Mouse (Mus musculus): ENCODE measurements around the gene Abca4. TPM values are rescaled to one million over a fixed set of nuclear protein-coding genes. Genes with fewer than 3 reads are reported as not detected.

Abca4 gene
- polyA plus RNA-seq, 1 experiment from 2014 or later: 3.1 TPM

- Histone ChIP-seq H3K4me2 (peak overlapping the region; percentile 45), H3K4me1 (ENCODE audit: control insufficient read depth, insufficient read depth, low read length) (peaks cover 42% of the 10 kb centered on the region), H3K36me3 (ENCODE audit: control insufficient read depth, insufficient read depth, low read length) (no peaks in the 10 kb centered on the region), H3K27ac (ENCODE audit: low read depth, low read length) (peak overlapping the region; percentile 62), H3K27me3 (ENCODE audit: control insufficient read depth, insufficient read depth, low read length) (no peaks in the 10 kb centered on the region), H3K9me3 (replicated peaks; ENCODE audit: control insufficient read depth, low read length) (no peaks in the 10 kb centered on the region), H3K9ac (ENCODE audit: low read depth, low read length) (0 out of 2 replicates have a peak overlapping the region, but pooled peaks have one; percentile 24), H3K4me3 (ENCODE audit: low read depth, low read length) (no peak overlapping the region)
- WGBS (ENCODE audit: insufficient replicate concordance): 5% methylated on average over 8 of the region's 8 CpGs
- no peak for ATAC-seq (replicated peaks; ENCODE audit: insufficient number of reproducible peaks, low FRiP score, low TSS enrichment)
Measured at GRCm38 (mm10) chr3:122043102-122043501, 1.1 kb upstream of the Abca4 start.

- WGBS (ENCODE audit: insufficient replicate concordance): 35% methylated on average over 10 of the region's 10 CpGs
Measured at GRCm38 (mm10) chr3:122046187-122046620, 2.0 kb downstream of the Abca4 start.

GRCm38 (mm10) chr3:122047402-122047801 is 3.2 kb downstream of the Abca4 start:
- Histone ChIP-seq H3K4me2 (peak overlapping the region; percentile 49; the same call in 1 of the 2 replicates), H3K4me1 (ENCODE audit: control insufficient read depth, insufficient read depth, low read length) (peaks cover 53% of the 10 kb centered on the region), H3K27me3 (ENCODE audit: control insufficient read depth, insufficient read depth, low read length) (no peaks in the 10 kb centered on the region), H3K9ac (ENCODE audit: low read depth, low read length) (no peak overlapping the region), H3K9me3 (replicated peaks; ENCODE audit: control insufficient read depth, low read length) (no peaks in the 10 kb centered on the region), H3K27ac (ENCODE audit: low read depth, low read length) (peak overlapping the region; percentile 50), H3K4me3 (ENCODE audit: low read depth, low read length) (no peak overlapping the region), H3K36me3 (ENCODE audit: control insufficient read depth, insufficient read depth, low read length) (no peaks in the 10 kb centered on the region)
- WGBS (ENCODE audit: insufficient replicate concordance): 30% methylated on average over 7 of the region's 7 CpGs
- ATAC-seq (replicated peaks; ENCODE audit: insufficient number of reproducible peaks, low FRiP score, low TSS enrichment): no peak; the same call in 1 of the 2 replicates

More at GRCm38 (mm10) chr3:122046187-122046620, 2.0 kb downstream of the Abca4 start:
- Histone ChIP-seq H3K27ac (ENCODE audit: low read depth, low read length) (no peak overlapping the region), H3K36me3 (ENCODE audit: control insufficient read depth, insufficient read depth, low read length) (no peaks in the 10 kb centered on the region), H3K9me3 (replicated peaks; ENCODE audit: control insufficient read depth, low read length) (no peaks in the 10 kb centered on the region), H3K27me3 (ENCODE audit: control insufficient read depth, insufficient read depth, low read length) (no peaks in the 10 kb centered on the region), H3K4me2 (no peak overlapping the region; the same call in 1 of the 2 replicates), H3K9ac (ENCODE audit: low read depth, low read length) (no peak overlapping the region), H3K4me1 (ENCODE audit: control insufficient read depth, insufficient read depth, low read length) (peaks cover 53% of the 10 kb centered on the region), H3K4me3 (ENCODE audit: low read depth, low read length) (no peak overlapping the region)
- no peak for ATAC-seq (replicated peaks; ENCODE audit: insufficient number of reproducible peaks, low FRiP score, low TSS enrichment)

GRCm38 (mm10) chr3:122047921-122048861 is 3.9 kb downstream of the Abca4 start:
- H3K4me1 ChIP-seq (ENCODE audit: control insufficient read depth, insufficient read depth, low read length): peaks cover 48% of the 10 kb centered on the region
- peak overlapping the region; percentile 49 for H3K4me2 ChIP-seq
- H3K4me3 ChIP-seq (ENCODE audit: low read depth, low read length): no peak overlapping the region
- ATAC-seq (replicated peaks; ENCODE audit: insufficient number of reproducible peaks, low FRiP score, low TSS enrichment): no peak; the same call in 1 of the 2 replicates
- H3K27ac ChIP-seq (ENCODE audit: low read depth, low read length): peak overlapping the region; percentile 50
- 27% methylated on average over 17 of the region's 17 CpGs for WGBS (ENCODE audit: insufficient replicate concordance)
- no peaks in the 10 kb centered on the region for H3K36me3 ChIP-seq (ENCODE audit: control insufficient read depth, insufficient read depth, low read length)
- H3K9me3 ChIP-seq (replicated peaks; ENCODE audit: control insufficient read depth, low read length): no peaks in the 10 kb centered on the region
- no peaks in the 10 kb centered on the region for H3K27me3 ChIP-seq (ENCODE audit: control insufficient read depth, insufficient read depth, low read length)
- no peak overlapping the region for H3K9ac ChIP-seq (ENCODE audit: low read depth, low read length)

- Histone ChIP-seq H3K36me3 (ENCODE audit: control insufficient read depth, insufficient read depth, low read length) (no peaks in the 10 kb centered on the region), H3K9me3 (replicated peaks; ENCODE audit: control insufficient read depth, low read length) (no peaks in the 10 kb centered on the region), H3K27me3 (ENCODE audit: control insufficient read depth, insufficient read depth, low read length) (no peaks in the 10 kb centered on the region), H3K4me2 (no peak overlapping the region), H3K9ac (ENCODE audit: low read depth, low read length) (no peak overlapping the region), H3K4me1 (ENCODE audit: control insufficient read depth, insufficient read depth, low read length) (peaks cover 44% of the 10 kb centered on the region), H3K27ac (ENCODE audit: low read depth, low read length) (no peak overlapping the region), H3K4me3 (ENCODE audit: low read depth, low read length) (no peak overlapping the region)
- WGBS (ENCODE audit: insufficient replicate concordance): 50% methylated on average over 6 of the region's 6 CpGs
- no peak for ATAC-seq (replicated peaks; ENCODE audit: insufficient number of reproducible peaks, low FRiP score, low TSS enrichment)
Measured at GRCm38 (mm10) chr3:122049158-122049557, 4.9 kb downstream of the Abca4 start.

GRCm38 (mm10) chr3:122058439-122059198 is 14.4 kb downstream of the Abca4 start:
- H3K36me3 ChIP-seq (ENCODE audit: control insufficient read depth, insufficient read depth, low read length): no peaks in the 10 kb centered on the region
- no peak overlapping the region for H3K4me3 ChIP-seq (ENCODE audit: low read depth, low read length)
- no peak overlapping the region for H3K9ac ChIP-seq (ENCODE audit: low read depth, low read length)
- peaks cover 4% of the 10 kb centered on the region for H3K4me1 ChIP-seq (ENCODE audit: control insufficient read depth, insufficient read depth, low read length)
- H3K27ac ChIP-seq (ENCODE audit: low read depth, low read length): no peak overlapping the region
- no peaks in the 10 kb centered on the region for H3K27me3 ChIP-seq (ENCODE audit: control insufficient read depth, insufficient read depth, low read length)
- 53% methylated on average over 9 of the region's 9 CpGs for WGBS (ENCODE audit: insufficient replicate concordance)
- no peak for ATAC-seq (replicated peaks; ENCODE audit: insufficient number of reproducible peaks, low FRiP score, low TSS enrichment)
- no peaks in the 10 kb centered on the region for H3K9me3 ChIP-seq (replicated peaks; ENCODE audit: control insufficient read depth, low read length)
- no peak overlapping the region for H3K4me2 ChIP-seq

- Histone ChIP-seq H3K27ac (ENCODE audit: low read depth, low read length) (no peak overlapping the region), H3K27me3 (ENCODE audit: control insufficient read depth, insufficient read depth, low read length) (no peaks in the 10 kb centered on the region), H3K9ac (ENCODE audit: low read depth, low read length) (no peak overlapping the region), H3K4me2 (no peak overlapping the region), H3K36me3 (ENCODE audit: control insufficient read depth, insufficient read depth, low read length) (no peaks in the 10 kb centered on the region), H3K9me3 (replicated peaks; ENCODE audit: control insufficient read depth, low read length) (no peaks in the 10 kb centered on the region), H3K4me3 (ENCODE audit: low read depth, low read length) (no peak overlapping the region), H3K4me1 (ENCODE audit: control insufficient read depth, insufficient read depth, low read length) (peaks cover 17% of the 10 kb centered on the region)
- ATAC-seq (replicated peaks; ENCODE audit: insufficient number of reproducible peaks, low FRiP score, low TSS enrichment): no peak
- WGBS (ENCODE audit: insufficient replicate concordance): 83% methylated on average over 10 of the region's 10 CpGs
Measured at GRCm38 (mm10) chr3:122062586-122062985, 18.3 kb downstream of the Abca4 start.

GRCm38 (mm10) chr3:122064556-122065410 is 20.5 kb downstream of the Abca4 start:
- Histone ChIP-seq H3K27me3 (ENCODE audit: control insufficient read depth, insufficient read depth, low read length) (no peaks in the 10 kb centered on the region), H3K4me3 (ENCODE audit: low read depth, low read length) (no peak overlapping the region), H3K9me3 (replicated peaks; ENCODE audit: control insufficient read depth, low read length) (no peaks in the 10 kb centered on the region), H3K9ac (ENCODE audit: low read depth, low read length) (no peak overlapping the region), H3K27ac (ENCODE audit: low read depth, low read length) (peak overlapping the region; percentile 22), H3K4me1 (ENCODE audit: control insufficient read depth, insufficient read depth, low read length) (0 out of 2 replicates have a peak, but pooled peaks cover 13% of the 10 kb centered on the region), H3K4me2 (peak overlapping the region; percentile 29), H3K36me3 (ENCODE audit: control insufficient read depth, insufficient read depth, low read length) (no peaks in the 10 kb centered on the region)
- 0 out of 2 replicates have a peak, but pooled peaks have one; percentile 31 for ATAC-seq (replicated peaks; ENCODE audit: insufficient number of reproducible peaks, low FRiP score, low TSS enrichment)
- 40% methylated on average over 13 of the region's 13 CpGs for WGBS (ENCODE audit: insufficient replicate concordance)
